Mouse (Mus musculus) lung, adult 2 months (tissue): ENCODE data around the gene Mpped2. TPM values are rescaled to one million over a fixed set of nuclear protein-coding genes. Genes with fewer than 3 reads are reported as not detected.

Experiments
- DNase-seq: peaks from one replicate; pipeline ENCODE4 v3.0.0; 2022
- H3K4me1 ChIP-seq: fragments of 200-500 bp; 2 replicates; pipeline ENCODE4 v1.6.1; 2011; ENCODE audit warnings: low read length; ENCODE audit not compliant: control insufficient read depth, insufficient read depth
- H3K4me3 ChIP-seq: fragments of 200-500 bp; replicated peaks from 2 replicates; pipeline ENCODE3; 2011; ENCODE audit warnings: low read depth, mild to moderate bottlenecking, control low read depth, low read length; ENCODE audit errors: extremely low read depth
- CTCF ChIP-seq: fragments of 200-500 bp; IDR thresholded peaks from 2 replicates; pipeline ENCODE4 v1.5.1; 2011; ENCODE audit warnings: mild to moderate bottlenecking, low read length, control low read depth; ENCODE audit not compliant: insufficient read depth
- POLR2A ChIP-seq: fragments of 200-500 bp; IDR thresholded peaks from 2 replicates; pipeline ENCODE4 v1.6.1; 2011; ENCODE audit warnings: low read depth, mild to moderate bottlenecking, control low read depth, low read length, borderline replicate concordance; ENCODE audit errors: extremely low read depth
- WGBS: fragments of 180-500 bp; shearing (Covaris S2); methylation state at CpG from one replicate; pipeline ENCODE4 v1.1.7; 2018; 5-methylcytosine and 5-hydroxymethylcytosine counted together
- polyA plus RNA-seq: library from polyadenylated mRNA; depleted of rRNA; stranded (reverse); fragments of >200 nt; gene quantifications from 2 replicates; pipeline ENCODE4 v1.2.3, GENCODE M21; 2012

Gene Mpped2
- polyA plus RNA-seq, 1 experiment: 2.4 TPM

GRCm38 (mm10) chr2:106694886-106695733 lies 2.0 kb downstream of the Mpped2 start:
- DNase-seq: peak; percentile 12
- WGBS: 1% methylated on average over 41 of the region's 41 CpGs
- TF ChIP-seq POLR2A (no peak), CTCF (no peak)
- Histone ChIP-seq H3K4me1 (0 out of 2 replicates have a peak, but pooled peaks cover 2% of the 10 kb centered on the region), H3K4me3 (peak overlapping the region; percentile 58)

DNA sequence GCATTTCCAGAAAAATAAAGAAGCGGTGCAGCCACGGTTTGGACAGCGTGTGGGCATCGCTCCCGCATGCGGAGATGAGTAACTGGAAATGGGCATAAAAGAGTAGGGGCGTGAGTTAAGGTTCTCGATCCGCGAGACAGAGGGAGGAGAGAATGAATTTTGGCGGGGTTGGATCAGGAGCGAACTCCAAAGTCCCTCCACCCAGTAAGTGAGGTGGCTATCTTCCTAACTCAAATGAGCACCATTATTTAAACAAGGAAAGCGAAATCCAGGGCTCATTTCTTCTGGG lies 2.6 kb downstream of the Mpped2 start:
- no peak for DNase-seq
- TF ChIP-seq CTCF (no peak), POLR2A (no peak)
- Histone ChIP-seq H3K4me1 (0 out of 2 replicates have a peak, but pooled peaks cover 2% of the 10 kb centered on the region), H3K4me3 (no peak overlapping the region)
- 3% methylated on average over 13 of the region's 13 CpGs for WGBS

DNA sequence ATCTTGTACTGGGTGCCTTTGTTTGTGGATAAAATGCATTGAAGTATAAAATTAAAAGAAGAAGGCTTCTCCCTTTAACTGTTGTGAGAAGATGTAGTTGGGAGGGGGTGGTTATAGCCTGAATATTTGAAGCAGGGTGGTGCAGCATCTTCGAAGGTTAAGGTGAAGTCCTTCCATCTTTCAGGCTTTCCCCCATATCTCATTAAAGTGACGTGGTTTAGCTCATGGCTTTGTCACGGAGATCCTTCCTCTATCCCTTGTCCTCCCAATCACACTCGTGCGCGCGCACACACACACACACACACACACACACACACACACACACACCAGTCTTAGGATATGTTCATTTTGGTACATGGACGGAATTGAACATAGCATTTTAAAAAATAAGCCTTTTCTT lies 3.3 kb downstream of the Mpped2 start:
- no peak for DNase-seq
- H3K4me3 ChIP-seq: no peak overlapping the region
- TF ChIP-seq POLR2A: no peak
- TF ChIP-seq CTCF: no peak
- 0 out of 2 replicates have a peak, but pooled peaks cover 2% of the 10 kb centered on the region for H3K4me1 ChIP-seq
- 85% methylated on average over 8 of the region's 8 CpGs for WGBS

- H3K4me1 ChIP-seq: no peaks in the 10 kb centered on the region
- H3K4me3 ChIP-seq: no peak overlapping the region
- TF ChIP-seq POLR2A: no peak
- no peak for TF ChIP-seq CTCF
- WGBS: 90% methylated on average over 5 of the region's 5 CpGs
- DNase-seq: no peak
Measured at GRCm38 (mm10) chr2:106705664-106706063, 12.6 kb downstream of the Mpped2 start.

DNA sequence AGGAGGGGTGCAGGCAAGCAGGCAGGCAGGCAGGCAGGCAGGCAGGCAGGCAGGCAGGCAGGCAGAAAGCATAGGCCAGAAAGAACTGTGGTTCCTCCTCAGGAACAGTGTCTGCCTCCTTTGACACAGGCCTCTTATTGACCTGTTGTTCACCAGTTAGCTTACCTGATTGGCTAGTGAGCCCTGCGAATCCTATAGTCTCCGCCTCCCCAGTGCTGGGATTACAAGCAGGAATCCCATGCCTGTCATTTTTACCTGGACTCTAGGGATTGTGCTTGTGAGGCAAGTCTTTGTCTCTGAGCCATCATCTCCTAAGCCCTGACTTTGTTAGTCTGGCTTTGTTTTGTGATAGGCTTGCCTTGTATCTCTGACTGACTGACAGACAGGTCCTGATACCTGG lies 14.1 kb downstream of the Mpped2 start:
- Histone ChIP-seq H3K4me1 (no peaks in the 10 kb centered on the region), H3K4me3 (no peak overlapping the region)
- 97% methylated on average over 2 of the region's 2 CpGs for WGBS
- no peak for DNase-seq
- TF ChIP-seq POLR2A (no peak), CTCF (no peak)

DNA sequence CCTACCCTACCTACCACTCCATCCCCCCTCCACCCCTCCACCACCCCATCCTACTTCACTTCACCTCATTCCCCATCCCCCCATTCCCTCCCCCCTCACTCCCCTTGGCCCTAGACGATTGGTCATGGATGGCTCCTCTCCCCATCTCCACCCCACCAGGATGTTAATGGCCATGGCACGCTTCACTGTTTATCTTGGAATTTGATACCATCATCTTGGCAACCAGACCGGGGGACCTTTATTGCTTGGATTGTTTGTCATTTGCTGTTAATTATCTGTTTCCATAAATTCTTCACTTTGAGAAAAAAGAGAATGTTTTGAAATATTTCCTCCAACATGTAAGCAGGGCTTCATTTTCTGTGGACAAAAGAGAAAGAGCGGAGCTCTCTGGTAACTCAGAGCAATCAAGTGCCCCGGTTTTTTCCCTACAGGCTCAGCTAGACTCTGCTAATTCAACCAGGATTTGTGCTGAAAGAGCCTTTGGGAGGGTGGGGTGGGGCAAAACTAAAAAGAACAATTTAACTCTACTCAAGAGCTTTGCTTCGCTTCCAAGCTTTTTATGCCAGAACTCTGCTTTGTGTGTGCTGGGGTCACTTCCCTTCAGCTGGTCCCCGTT lies 17.9 kb downstream of the Mpped2 start:
- DNase-seq: no peak
- Histone ChIP-seq H3K4me3 (no peak overlapping the region), H3K4me1 (no peaks in the 10 kb centered on the region)
- WGBS: 32% methylated on average over 7 of the region's 7 CpGs
- TF ChIP-seq CTCF (no peak), POLR2A (no peak)

- no peak for DNase-seq
- TF ChIP-seq POLR2A (no peak), CTCF (no peak)
- Histone ChIP-seq H3K4me3 (no peak overlapping the region), H3K4me1 (no peaks in the 10 kb centered on the region)
- WGBS: 60% methylated on average over 6 of the region's 6 CpGs
Measured at GRCm38 (mm10) chr2:106711506-106711905, 18.4 kb downstream of the Mpped2 start.

DNA sequence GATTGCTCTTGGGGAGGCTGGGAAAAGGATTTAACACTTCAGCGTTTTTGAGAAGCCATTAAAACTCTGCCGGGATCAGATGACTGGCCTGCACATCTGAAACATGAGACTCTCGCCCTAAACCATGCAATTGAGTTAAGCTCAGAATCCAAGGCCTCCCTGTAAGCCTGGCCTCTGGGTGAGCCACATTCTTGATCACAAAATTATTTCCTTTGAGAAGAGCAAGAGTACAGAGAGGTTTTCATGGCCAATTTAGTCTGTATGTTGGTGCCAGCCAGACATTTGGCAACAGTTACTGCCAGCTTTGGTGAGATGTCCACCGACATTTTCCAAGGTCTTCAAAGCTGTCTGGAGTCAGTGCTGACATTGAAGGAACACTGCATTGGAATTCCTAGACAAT lies 20.1 kb downstream of the Mpped2 start:
- Histone ChIP-seq H3K4me1 (no peaks in the 10 kb centered on the region), H3K4me3 (no peak overlapping the region)
- no peak for DNase-seq
- 44% methylated on average over 4 of the region's 4 CpGs for WGBS
- TF ChIP-seq POLR2A: no peak
- no peak for TF ChIP-seq CTCF

DNA sequence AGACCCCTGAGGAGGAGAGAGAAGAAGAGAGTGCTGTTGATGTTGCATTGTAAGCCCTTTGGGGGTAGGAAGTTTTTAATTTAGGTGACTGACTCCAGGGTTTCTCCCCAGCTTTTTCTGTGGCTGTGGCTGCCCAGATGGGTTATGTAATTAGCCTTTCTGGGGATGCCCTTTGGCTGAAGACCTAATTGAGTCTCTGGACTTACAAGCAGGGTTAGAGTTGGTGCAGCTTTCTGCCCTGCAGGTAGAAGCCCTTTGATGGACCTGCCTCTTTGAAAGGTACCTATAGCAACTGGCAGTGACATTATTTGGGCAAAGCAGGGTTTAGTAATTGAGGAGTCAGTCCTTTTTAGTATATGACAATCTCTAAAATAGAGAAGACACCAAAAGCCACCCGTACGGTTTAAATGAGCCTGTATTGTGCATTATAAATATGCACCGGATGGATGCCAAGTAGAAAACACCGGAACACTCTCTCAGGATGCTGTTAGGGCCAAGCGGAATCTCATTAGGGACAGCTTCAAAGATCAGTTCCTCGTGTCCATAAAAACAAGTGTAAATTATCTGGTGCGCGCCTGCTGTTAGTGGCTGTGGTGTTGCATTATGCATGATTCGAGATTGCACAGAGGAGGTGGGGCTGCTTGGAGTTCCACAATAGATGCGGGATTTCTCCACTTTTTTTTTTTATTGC lies 22.8 kb downstream of the Mpped2 start:
- no peak for DNase-seq

GRCm38 (mm10) chr2:106716365-106716717 lies 23.3 kb downstream of the Mpped2 start:
- WGBS: 74% methylated on average over 7 of the region's 7 CpGs
- no peak overlapping the region for H3K4me3 ChIP-seq
- DNase-seq: no peak
- TF ChIP-seq CTCF: no peak
- no peak for TF ChIP-seq POLR2A
- no peaks in the 10 kb centered on the region for H3K4me1 ChIP-seq

More for the DNA sequence above, 22.8 kb downstream of the Mpped2 start:
- 81% methylated on average over 10 of the region's 10 CpGs for WGBS
- no peak for TF ChIP-seq POLR2A
- TF ChIP-seq CTCF: no peak
- Histone ChIP-seq H3K4me1 (no peaks in the 10 kb centered on the region), H3K4me3 (no peak overlapping the region)
